11 mouse cellular contexts compared by ENCODE assay signal in genomic region chr2:71354055-71354425, GRCm38 (mm10). TPM values are rescaled to one million over a fixed set of nuclear protein-coding genes. Genes with fewer than 3 reads are reported as not detected.
A peak's percentile ranks its signal among the peaks of the same experiment; 100 is the strongest.
DNase-seq lines count a peak whose midpoint lies in the region; ATAC-seq and TF ChIP-seq lines count a peak whose summit lies in the region.
"Had no signal": no experiment of that assay in that cellular context is flagged by ENCODE, and none has a peak within 500 bp of the region (broad histone marks: within the 10 kb centered on the region; RNA-seq: fewer than 3 reads in every experiment).

No protein-coding gene starts in this region.

- H3K36me3 ChIP-seq in embryonic facial prominence, embryonic 10.5 days (replicated peaks), result no peaks in the 10 kb centered on the region
- H3K36me3 ChIP-seq in heart, postnatal 0 days (replicated peaks; ENCODE audit: control insufficient read depth, insufficient read depth, low read length), result peaks cover 8% of the 10 kb centered on the region; the same call in 1 of the 2 replicates
- H3K36me3 ChIP-seq: embryonic facial prominence, embryonic 13.5 days; forebrain, embryonic 12.5 days had no signal

- peaks cover 32% of the 10 kb centered on the region for H3K4me1 ChIP-seq in embryonic facial prominence, embryonic 10.5 days
- H3K4me1 ChIP-seq in heart, postnatal 0 days (ENCODE audit: control insufficient read depth, insufficient read depth), result peaks cover 20% of the 10 kb centered on the region

- peak; percentile 81 for ATAC-seq in heart, postnatal 0 days (ENCODE audit: insufficient read depth, low read depth)

- DNase-seq in heart, adult 8-10 months (ENCODE audit: low spot score), result peak; percentile 33
- no peak for DNase-seq in heart, postnatal 25 days (ENCODE audit: low spot score)
- DNase-seq in lung, postnatal 25 days (ENCODE audit: low spot score), result peak; percentile 31
- no peak for DNase-seq in lung, adult 18-20 months
- DNase-seq in embryonic facial prominence, embryonic 10.5 days (ENCODE audit: low spot score), result no peak
- peak; percentile 28 for DNase-seq in heart, postnatal 0 days (ENCODE audit: low spot score)
- DNase-seq in cerebellum, adult 11 months, result no peak
- no peak for DNase-seq in right cerebral cortex, postnatal 25 days
- DNase-seq: cerebellum, postnatal 25 days had no signal

- no peaks in the 10 kb centered on the region for H3K9me3 ChIP-seq in embryonic facial prominence, embryonic 10.5 days
- H3K9me3 ChIP-seq in heart, postnatal 0 days (replicated peaks; ENCODE audit: control insufficient read depth, low read length), result no peaks in the 10 kb centered on the region
- H3K9me3 ChIP-seq: embryonic facial prominence, embryonic 13.5 days; forebrain, embryonic 12.5 days had no signal

- peak overlapping the region; percentile 55; the same call in 1 of the 2 replicates for H3K27ac ChIP-seq in embryonic facial prominence, embryonic 10.5 days (replicated peaks)
- peak overlapping the region; percentile 82 for H3K27ac ChIP-seq in heart, postnatal 0 days (ENCODE audit: low read depth)
- H3K27ac ChIP-seq: embryonic facial prominence, embryonic 13.5 days; forebrain, embryonic 12.5 days had no signal

- no peaks in the 10 kb centered on the region for H3K27me3 ChIP-seq in embryonic facial prominence, embryonic 10.5 days (replicated peaks; ENCODE audit: low read depth, poor library complexity, severe bottlenecking)
- H3K27me3 ChIP-seq in heart, postnatal 0 days (ENCODE audit: control insufficient read depth, insufficient read depth, low read length), result no peaks in the 10 kb centered on the region
- H3K27me3 ChIP-seq: embryonic facial prominence, embryonic 13.5 days; forebrain, embryonic 12.5 days had no signal

- H3K4me3 ChIP-seq in embryonic facial prominence, embryonic 10.5 days, result no peak overlapping the region
- no peak overlapping the region for H3K4me3 ChIP-seq in heart, postnatal 0 days (ENCODE audit: low read depth, low read length)
- H3K4me3 ChIP-seq: embryonic facial prominence, embryonic 13.5 days; forebrain, embryonic 12.5 days had no signal

- no peak overlapping the region for H3K4me2 ChIP-seq in heart, postnatal 0 days (ENCODE audit: low read depth, low read length)
- H3K4me2 ChIP-seq: embryonic facial prominence, embryonic 13.5 days; forebrain, embryonic 12.5 days had no signal

- H3K9ac ChIP-seq in heart, postnatal 0 days (replicated peaks; ENCODE audit: low read depth, low read length), result no peak overlapping the region; the same call in 1 of the 2 replicates
- H3K9ac ChIP-seq: embryonic facial prominence, embryonic 13.5 days; forebrain, embryonic 12.5 days had no signal

- intact Hi-C loops in heart, postnatal 25 days (cut with DNase I), result no loop called here

- no peak for TF ChIP-seq CTCF in heart, postnatal 0 days (IDR thresholded peaks at IDR 0.05; ENCODE audit: low read depth)

- TF ChIP-seq EP300 in heart, postnatal 0 days (IDR thresholded peaks at IDR 0.05; ENCODE audit: low read depth), result 0 out of 2 replicates have a peak, but pooled peaks have one; percentile 8

- WGBS in embryonic facial prominence, embryonic 10.5 days, result 49% methylated on average over 5 of the region's 5 CpGs
- WGBS in heart, postnatal 0 days, result 24% methylated on average over 5 of the region's 5 CpGs

RNA-seq across cellular contexts. Expression of gene Slc25a12, which starts 13.5 kb away (rescaled TPM):
- 100 to 1,000 TPM; 229 to 285 (median 258) TPM for total RNA-seq in heart, adult 8-10 months (2022)
- total RNA-seq in heart, postnatal 25 days (2021), result 100 to 1,000 TPM; 264 to 279 TPM
- 33.4 and 38.4 TPM in 2 replicates for polyA plus RNA-seq in embryonic facial prominence, embryonic 10.5 days (2016; fragmentation: Nextera tagmentation; extraction: Ambion mirVana)
- total RNA-seq in heart, postnatal 0 days (2014; rRNA removed; ENCODE audit: low replicate concordance), result 155 and 270 TPM in 2 replicates
- 135 and 159 TPM in 2 replicates for polyA plus RNA-seq in heart, postnatal 0 days (2015; fragmentation: Nextera tagmentation; extraction: Ambion mirVana)

RNA-seq across cellular contexts. Expression of gene Hat1, which starts 34.7 kb away (rescaled TPM):
- total RNA-seq in heart, adult 8-10 months (2022), result 10 to 100 TPM; 24.9 to 30.8 (median 28.0) TPM
- 10 to 100 TPM; 26.6 to 29.6 TPM for total RNA-seq in heart, postnatal 25 days (2021)
- polyA plus RNA-seq in embryonic facial prominence, embryonic 10.5 days (2016; fragmentation: Nextera tagmentation; extraction: Ambion mirVana), result 197 and 204 TPM in 2 replicates
- total RNA-seq in heart, postnatal 0 days (2014; rRNA removed; ENCODE audit: low replicate concordance), result 27.2 and 33.0 TPM in 2 replicates
- 66.5 and 69.9 TPM in 2 replicates for polyA plus RNA-seq in heart, postnatal 0 days (2015; fragmentation: Nextera tagmentation; extraction: Ambion mirVana)

Comparison
In these comparisons a context has a peak if more than half of its experiments do, and no peak if none do; other contexts are left out.
1. DNase-seq: peak in heart, adult 8-10 months (single experiment), lung, postnatal 25 days (single experiment) and heart, postnatal 0 days (single experiment); none in heart, postnatal 25 days (single experiment), lung, adult 18-20 months (0 of 2), embryonic facial prominence, embryonic 10.5 days (single experiment), cerebellum, adult 11 months (single experiment) and right cerebral cortex, postnatal 25 days (single experiment).